Mouse (Mus musculus): ENCODE results near the gene Eml2. TPM values are rescaled to one million over a fixed set of nuclear protein-coding genes. Genes with fewer than 3 reads are reported as not detected.

Eml2 gene
- polyA plus RNA-seq, 1 experiment from 2014 or later, result 5.1 TPM

DNA sequence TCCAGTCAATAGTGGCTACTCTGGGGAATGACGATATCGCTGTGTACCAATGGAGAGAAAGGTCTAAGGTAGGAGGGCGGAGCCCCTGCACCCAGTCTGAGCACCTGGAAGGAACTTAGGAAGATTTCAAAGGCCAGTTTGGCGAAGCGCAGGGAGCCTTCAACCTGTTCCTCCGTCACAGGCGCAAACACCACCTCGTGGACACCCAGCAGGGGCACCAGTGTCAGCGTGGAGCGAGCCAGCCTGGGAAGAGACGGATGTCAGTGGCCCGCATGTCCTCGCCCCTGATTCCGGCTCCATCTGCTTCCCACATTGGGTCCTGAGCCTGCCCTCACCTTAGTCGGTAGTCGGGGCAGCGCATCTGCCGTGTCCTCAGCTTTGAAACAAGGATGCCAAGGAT is 16.8 kb upstream of the Eml2 start:
- peaks cover 8% of the 10 kb centered on the region; the same call in 1 of the 2 replicates for H3K27me3 ChIP-seq (replicated peaks; ENCODE audit: control insufficient read depth, insufficient read depth, low read length)
- 0 out of 2 replicates have a peak overlapping the region, but pooled peaks have one; percentile 7 for H3K9ac ChIP-seq (ENCODE audit: low read depth, low read length)
- peak overlapping the region; percentile 87 for H3K4me2 ChIP-seq (replicated peaks; ENCODE audit: low read depth)
- TF ChIP-seq CTCF (IDR thresholded peaks at IDR 0.05; ENCODE audit: low read depth), result no peak
- 10% methylated on average over 18 of the region's 18 CpGs for WGBS
- peak overlapping the region; percentile 43; the same call in 1 of the 2 replicates for H3K4me3 ChIP-seq (ENCODE audit: low read depth, low read length)
- no peak for ATAC-seq
- no peaks in the 10 kb centered on the region for H3K9me3 ChIP-seq (ENCODE audit: control insufficient read depth)
- H3K27ac ChIP-seq (ENCODE audit: low read depth, low read length), result no peak overlapping the region
- H3K4me1 ChIP-seq (replicated peaks; ENCODE audit: control insufficient read depth, insufficient read depth, low read length), result peaks cover 16% of the 10 kb centered on the region
- H3K36me3 ChIP-seq (ENCODE audit: control insufficient read depth, insufficient read depth), result peaks cover 7% of the 10 kb centered on the region; the same call in 1 of the 2 replicates

DNA sequence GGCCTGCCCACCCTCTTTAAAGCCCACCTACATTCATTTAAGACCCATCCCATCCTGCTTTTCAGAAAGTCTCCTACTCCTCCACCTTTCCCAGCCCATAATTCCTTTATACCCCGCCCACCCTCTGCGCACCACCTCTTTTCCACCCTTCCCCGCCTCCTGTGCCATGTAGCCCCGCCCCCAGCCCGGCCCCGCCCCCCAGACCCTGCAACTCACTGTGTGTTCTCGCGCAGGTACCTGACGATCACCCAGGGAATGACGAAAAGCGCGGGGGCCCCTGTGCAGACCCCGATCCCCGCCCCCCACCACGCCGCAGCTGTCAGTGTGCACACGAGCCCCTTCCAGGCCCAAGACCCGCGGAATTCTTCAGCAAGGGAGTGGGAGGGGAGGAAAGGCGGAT is 16.1 kb upstream of the Eml2 start:
- no peak overlapping the region for H3K27ac ChIP-seq (ENCODE audit: low read depth, low read length)
- peaks cover 8% of the 10 kb centered on the region; the same call in 1 of the 2 replicates for H3K27me3 ChIP-seq (replicated peaks; ENCODE audit: control insufficient read depth, insufficient read depth, low read length)
- ATAC-seq, result 0 out of 2 replicates have a peak, but pooled peaks have one; percentile 14
- peaks cover 20% of the 10 kb centered on the region for H3K4me1 ChIP-seq (replicated peaks; ENCODE audit: control insufficient read depth, insufficient read depth, low read length)
- peak overlapping the region; percentile 87 for H3K4me2 ChIP-seq (replicated peaks; ENCODE audit: low read depth)
- no peaks in the 10 kb centered on the region for H3K9me3 ChIP-seq (ENCODE audit: control insufficient read depth)
- WGBS, result under 1% methylated on average over 20 of the region's 20 CpGs
- H3K36me3 ChIP-seq (ENCODE audit: control insufficient read depth, insufficient read depth), result 0 out of 2 replicates have a peak, but pooled peaks cover under 1% of the 10 kb centered on the region
- H3K4me3 ChIP-seq (ENCODE audit: low read depth, low read length), result peak overlapping the region; percentile 43
- no peak for TF ChIP-seq CTCF (IDR thresholded peaks at IDR 0.05; ENCODE audit: low read depth)
- peak overlapping the region; percentile 40 for H3K9ac ChIP-seq (ENCODE audit: low read depth, low read length)

DNA sequence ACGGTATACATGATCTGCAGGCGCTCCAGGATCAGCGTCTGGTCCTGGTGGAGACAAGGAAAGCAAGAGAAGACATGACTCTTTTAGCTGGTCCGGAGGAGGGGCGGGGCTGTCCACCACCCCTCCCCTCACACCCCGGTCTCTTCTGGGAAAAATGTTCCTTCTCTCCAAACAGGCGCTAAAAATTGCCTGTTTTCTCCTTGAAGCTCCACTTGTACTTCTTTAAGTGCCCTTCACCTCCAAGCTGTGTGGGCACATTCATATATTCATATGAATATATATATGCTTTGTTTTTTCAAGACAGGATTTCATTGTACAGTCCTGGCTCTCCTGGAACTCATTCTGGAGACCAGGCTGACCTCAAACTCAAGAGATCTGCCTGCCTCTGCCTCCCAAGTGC is 13.3 kb upstream of the Eml2 start:
- 86% methylated on average over 7 of the region's 7 CpGs for WGBS

DNA sequence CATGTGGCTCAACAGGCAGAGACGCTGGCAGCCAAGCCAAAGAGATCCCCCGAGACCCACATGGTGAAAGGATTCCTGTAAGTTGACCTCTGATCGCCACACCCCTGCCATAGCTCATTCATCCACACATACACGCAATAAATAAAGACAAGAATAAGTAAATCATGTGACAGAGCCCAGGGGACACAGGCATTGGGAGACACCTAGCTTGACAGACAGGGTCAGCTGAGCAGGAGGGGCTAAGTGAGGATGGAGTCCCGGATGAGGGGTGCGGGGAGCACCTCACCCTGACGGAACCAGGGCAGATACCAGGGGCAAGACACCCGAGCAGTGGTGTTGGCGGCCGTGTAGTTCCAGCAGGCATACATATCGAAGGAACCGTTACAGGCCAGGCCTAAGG is 12.5 kb upstream of the Eml2 start:
- Histone ChIP-seq H3K4me3 (ENCODE audit: low read depth, low read length) (no peak overlapping the region), H3K27ac (ENCODE audit: low read depth, low read length) (no peak overlapping the region; the same call in 1 of the 2 replicates), H3K4me1 (replicated peaks; ENCODE audit: control insufficient read depth, insufficient read depth, low read length) (peaks cover 20% of the 10 kb centered on the region), H3K9me3 (ENCODE audit: control insufficient read depth) (no peaks in the 10 kb centered on the region), H3K27me3 (replicated peaks; ENCODE audit: control insufficient read depth, insufficient read depth, low read length) (peaks cover 8% of the 10 kb centered on the region; the same call in 1 of the 2 replicates), H3K36me3 (ENCODE audit: control insufficient read depth, insufficient read depth) (no peaks in the 10 kb centered on the region), H3K4me2 (replicated peaks; ENCODE audit: low read depth) (peak overlapping the region; percentile 46), H3K9ac (ENCODE audit: low read depth, low read length) (no peak overlapping the region)
- peak; percentile 18 for ATAC-seq
- no peak for TF ChIP-seq CTCF (IDR thresholded peaks at IDR 0.05; ENCODE audit: low read depth)
- WGBS, result 14% methylated on average over 12 of the region's 12 CpGs

More for the DNA sequence above, 13.3 kb upstream of the Eml2 start:
- Histone ChIP-seq H3K36me3 (ENCODE audit: control insufficient read depth, insufficient read depth) (no peaks in the 10 kb centered on the region), H3K4me1 (replicated peaks; ENCODE audit: control insufficient read depth, insufficient read depth, low read length) (peaks cover 20% of the 10 kb centered on the region), H3K4me2 (replicated peaks; ENCODE audit: low read depth) (no peak overlapping the region), H3K27ac (ENCODE audit: low read depth, low read length) (no peak overlapping the region), H3K9ac (ENCODE audit: low read depth, low read length) (no peak overlapping the region), H3K27me3 (replicated peaks; ENCODE audit: control insufficient read depth, insufficient read depth, low read length) (peaks cover 8% of the 10 kb centered on the region; the same call in 1 of the 2 replicates), H3K9me3 (ENCODE audit: control insufficient read depth) (no peaks in the 10 kb centered on the region), H3K4me3 (ENCODE audit: low read depth, low read length) (no peak overlapping the region)
- no peak for ATAC-seq
- no peak for TF ChIP-seq CTCF (IDR thresholded peaks at IDR 0.05; ENCODE audit: low read depth)

DNA sequence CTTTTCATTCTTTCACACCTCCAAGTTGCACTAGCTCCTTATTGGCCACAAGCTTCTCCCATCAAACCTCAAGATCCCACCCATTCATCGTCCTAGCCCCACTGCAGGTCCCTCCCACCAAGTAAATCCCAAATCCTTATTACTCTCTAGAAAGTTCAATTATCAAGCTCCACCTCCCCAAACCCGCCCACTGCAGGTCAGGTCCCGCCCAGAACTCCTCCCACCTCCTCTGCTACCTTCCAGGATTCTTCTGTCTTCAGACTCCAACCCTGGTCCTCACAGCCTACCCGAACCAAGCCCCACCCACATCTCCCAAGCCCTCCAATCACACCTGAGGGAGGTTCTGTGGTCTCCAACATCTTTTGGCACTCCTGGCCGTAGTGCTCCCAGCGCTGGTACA is 12.0 kb upstream of the Eml2 start:
- TF ChIP-seq CTCF (IDR thresholded peaks at IDR 0.05; ENCODE audit: low read depth), result no peak
- peaks cover 8% of the 10 kb centered on the region; the same call in 1 of the 2 replicates for H3K27me3 ChIP-seq (replicated peaks; ENCODE audit: control insufficient read depth, insufficient read depth, low read length)
- no peak overlapping the region for H3K9ac ChIP-seq (ENCODE audit: low read depth, low read length)
- WGBS, result 0% methylated on average over 6 of the region's 6 CpGs
- ATAC-seq, result 0 out of 2 replicates have a peak, but pooled peaks have one; percentile 3
- no peak overlapping the region for H3K27ac ChIP-seq (ENCODE audit: low read depth, low read length)
- H3K36me3 ChIP-seq (ENCODE audit: control insufficient read depth, insufficient read depth), result no peaks in the 10 kb centered on the region
- no peaks in the 10 kb centered on the region for H3K9me3 ChIP-seq (ENCODE audit: control insufficient read depth)
- peak overlapping the region; percentile 46 for H3K4me2 ChIP-seq (replicated peaks; ENCODE audit: low read depth)
- H3K4me1 ChIP-seq (replicated peaks; ENCODE audit: control insufficient read depth, insufficient read depth, low read length), result peaks cover 20% of the 10 kb centered on the region
- no peak overlapping the region for H3K4me3 ChIP-seq (ENCODE audit: low read depth, low read length)

DNA sequence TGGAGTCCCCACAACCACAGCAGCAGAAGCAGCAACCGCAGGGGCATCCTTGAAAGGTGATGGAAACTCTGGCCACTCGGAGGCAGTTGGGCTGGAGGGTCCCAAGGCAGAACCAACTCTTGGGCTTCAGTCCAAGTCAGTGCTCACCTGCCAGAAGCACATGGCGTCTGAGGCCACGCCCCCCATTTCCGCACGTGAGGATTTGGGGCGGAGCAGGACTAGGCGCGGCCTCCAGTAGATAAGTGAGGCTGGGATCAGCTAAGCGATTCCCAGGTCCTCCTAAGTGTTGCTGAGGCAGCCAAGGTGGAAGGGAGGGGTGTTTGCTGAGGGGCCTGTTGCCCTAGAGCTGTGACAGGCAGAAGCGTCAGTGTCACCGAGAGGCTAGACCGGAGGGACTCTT is 11.2 kb upstream of the Eml2 start:
- H3K27ac ChIP-seq (ENCODE audit: low read depth, low read length), result no peak overlapping the region
- no peaks in the 10 kb centered on the region for H3K36me3 ChIP-seq (ENCODE audit: control insufficient read depth, insufficient read depth)
- no peaks in the 10 kb centered on the region for H3K9me3 ChIP-seq (ENCODE audit: control insufficient read depth)
- ATAC-seq, result peak; percentile 61
- H3K9ac ChIP-seq (ENCODE audit: low read depth, low read length), result no peak overlapping the region
- peaks cover 14% of the 10 kb centered on the region for H3K4me1 ChIP-seq (replicated peaks; ENCODE audit: control insufficient read depth, insufficient read depth, low read length)
- H3K27me3 ChIP-seq (replicated peaks; ENCODE audit: control insufficient read depth, insufficient read depth, low read length), result peaks cover 3% of the 10 kb centered on the region; the same call in 1 of the 2 replicates
- no peak for TF ChIP-seq CTCF (IDR thresholded peaks at IDR 0.05; ENCODE audit: low read depth)
- H3K4me2 ChIP-seq (replicated peaks; ENCODE audit: low read depth), result no peak overlapping the region
- H3K4me3 ChIP-seq (ENCODE audit: low read depth, low read length), result no peak overlapping the region
- 4% methylated on average over 13 of the region's 13 CpGs for WGBS
